Mouse (Mus musculus) midbrain, embryonic 13.5 days (tissue): Measurements from ENCODE around the gene Socs7. TPM values are rescaled to one million over a fixed set of nuclear protein-coding genes. Genes with fewer than 3 reads are reported as not detected.

Experiments
- ATAC-seq: fragments of 200-750 bp; cut with Nextera tagmentation; 2 replicates; pipeline ENCODE4 v1.8.0; 2017; ENCODE audit warnings: mild to moderate bottlenecking, moderate TSS enrichment, moderate library complexity
- H3K27ac ChIP-seq: fragments of 300-500 bp; sonication (generic); 2 replicates; pipeline ENCODE4 v1.5.1; 2015; ENCODE audit warnings: inconsistent platforms, mild to moderate bottlenecking, moderate library complexity
- H3K27me3 ChIP-seq: fragments of 300-500 bp; sonication (generic); 2 replicates; pipeline ENCODE4 v1.6.1; 2015; ENCODE audit warnings: mild to moderate bottlenecking, inconsistent platforms
- H3K36me3 ChIP-seq: fragments of 300-500 bp; sonication (generic); 2 replicates; pipeline ENCODE4 v1.6.1; 2015; ENCODE audit warnings: mild to moderate bottlenecking, inconsistent platforms
- H3K4me1 ChIP-seq: fragments of 300-500 bp; sonication (generic); replicated peaks from 2 replicates; pipeline ENCODE4 v1.6.1; 2015; ENCODE audit warnings: inconsistent platforms
- H3K4me2 ChIP-seq: fragments of 300-500 bp; sonication (generic); replicated peaks from 2 replicates; pipeline ENCODE4 v1.6.1; 2015; ENCODE audit warnings: moderate library complexity, mild to moderate bottlenecking, inconsistent platforms
- H3K4me3 ChIP-seq: fragments of 300-500 bp; sonication (generic); replicated peaks from 2 replicates; pipeline ENCODE4 v1.5.1; 2015; ENCODE audit warnings: mild to moderate bottlenecking, inconsistent platforms
- H3K9ac ChIP-seq: fragments of 300-500 bp; sonication (generic); replicated peaks from 2 replicates; pipeline ENCODE4 v1.6.1; 2015; ENCODE audit warnings: mild to moderate bottlenecking, inconsistent platforms
- H3K9me3 ChIP-seq: fragments of 300-500 bp; sonication (generic); 2 replicates; pipeline ENCODE4 v1.6.1; 2016; ENCODE audit warnings: mild to moderate bottlenecking, inconsistent platforms
- WGBS: fragments of 180-500 bp; shearing (Covaris S2); methylation state at CpG from one replicate; pipeline ENCODE4 v1.1.7; 2015; 5-methylcytosine and 5-hydroxymethylcytosine counted together
- polyA plus RNA-seq: library from polyadenylated mRNA; unstranded; fragments of >200 nt; fragmentation: Nextera tagmentation; extraction: Ambion mirVana; gene quantifications from 2 replicates; pipeline ENCODE4 v1.2.1, GENCODE M21; 2015

The Socs7 gene
- polyA plus RNA-seq, 1 experiment from 2014 or later = 9.4 TPM

- ATAC-seq = no peak
- Histone ChIP-seq H3K9me3 (no peaks in the 10 kb centered on the region), H3K27ac (no peak overlapping the region), H3K36me3 (peaks cover 35% of the 10 kb centered on the region), H3K27me3 (no peaks in the 10 kb centered on the region), H3K9ac (0 out of 2 replicates have a peak overlapping the region, but pooled peaks have one; percentile 1), H3K4me2 (no peak overlapping the region), H3K4me3 (no peak overlapping the region), H3K4me1 (no peaks in the 10 kb centered on the region)
- 78% methylated on average over 12 of the region's 12 CpGs for WGBS
Measured at GRCm38 (mm10) chr11:97331231-97332190, 30.8 kb upstream of the Socs7 start.

DNA sequence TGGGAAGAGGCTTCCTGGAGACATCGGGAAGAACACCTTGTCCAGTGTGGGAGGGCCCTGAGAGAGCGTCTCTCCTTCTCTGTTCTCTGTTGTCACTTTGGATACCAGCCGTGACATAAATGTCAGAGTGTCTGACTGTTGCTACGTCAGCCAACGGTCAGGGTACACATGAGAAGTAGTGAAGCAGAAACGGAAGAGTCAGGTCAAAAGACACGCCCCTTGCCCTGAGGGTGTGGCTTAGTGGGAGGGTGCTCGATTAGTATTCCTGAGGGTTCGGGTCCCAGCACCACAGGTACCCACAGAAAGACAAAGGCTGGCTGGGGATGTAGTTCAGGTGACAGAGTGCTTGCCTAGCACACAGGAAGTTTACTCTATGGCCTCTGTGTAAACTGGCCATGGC lies 29.3 kb upstream of the Socs7 start:
- no peak for ATAC-seq
- H3K27me3 ChIP-seq = peaks cover 4% of the 10 kb centered on the region; the same call in 1 of the 2 replicates
- no peak overlapping the region for H3K9ac ChIP-seq
- no peak overlapping the region for H3K4me3 ChIP-seq
- H3K27ac ChIP-seq = no peak overlapping the region
- no peaks in the 10 kb centered on the region for H3K4me1 ChIP-seq
- H3K4me2 ChIP-seq = no peak overlapping the region
- no peaks in the 10 kb centered on the region for H3K9me3 ChIP-seq
- peaks cover 25% of the 10 kb centered on the region for H3K36me3 ChIP-seq
- WGBS = 54% methylated on average over 9 of the region's 9 CpGs

GRCm38 (mm10) chr11:97333896-97334295 lies 28.5 kb upstream of the Socs7 start:
- no peak overlapping the region for H3K9ac ChIP-seq
- H3K4me1 ChIP-seq = 0 out of 2 replicates have a peak, but pooled peaks cover 3% of the 10 kb centered on the region
- H3K9me3 ChIP-seq = no peaks in the 10 kb centered on the region
- H3K4me2 ChIP-seq = no peak overlapping the region
- no peak for ATAC-seq
- H3K27me3 ChIP-seq = peaks cover 9% of the 10 kb centered on the region; the same call in 1 of the 2 replicates
- 67% methylated on average over 1 of the region's 1 CpGs for WGBS
- H3K4me3 ChIP-seq = no peak overlapping the region
- H3K27ac ChIP-seq = no peak overlapping the region
- H3K36me3 ChIP-seq = peaks cover 19% of the 10 kb centered on the region

- WGBS = 91% methylated on average over 9 of the region's 9 CpGs
- no peak for ATAC-seq
Measured at GRCm38 (mm10) chr11:97334400-97334799, 28.0 kb upstream of the Socs7 start.

DNA sequence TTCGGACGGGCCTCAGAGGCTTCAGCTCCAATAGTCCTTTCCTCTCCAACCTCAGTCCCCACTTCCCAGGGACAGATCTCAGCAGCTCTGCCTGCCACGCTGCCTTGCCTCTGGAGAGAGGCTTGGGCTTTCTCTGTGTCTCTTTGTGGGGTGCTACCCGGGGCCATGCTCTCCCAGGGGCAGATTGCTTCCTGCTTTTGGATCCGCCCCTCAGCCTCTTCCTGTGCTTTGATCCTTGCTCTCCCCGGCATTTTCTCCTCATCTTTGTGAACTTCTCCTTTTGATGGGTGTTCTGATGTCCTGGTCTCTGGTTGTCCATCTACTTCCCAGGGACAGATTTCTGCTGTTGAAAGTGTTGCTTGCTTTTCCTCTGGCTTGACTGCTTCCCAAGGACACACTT lies 26.1 kb upstream of the Socs7 start:
- Histone ChIP-seq H3K9ac (no peak overlapping the region), H3K9me3 (no peaks in the 10 kb centered on the region), H3K36me3 (0 out of 2 replicates have a peak, but pooled peaks cover 4% of the 10 kb centered on the region), H3K27me3 (peaks cover 9% of the 10 kb centered on the region; the same call in 1 of the 2 replicates), H3K4me1 (0 out of 2 replicates have a peak, but pooled peaks cover 3% of the 10 kb centered on the region), H3K27ac (no peak overlapping the region), H3K4me3 (no peak overlapping the region), H3K4me2 (no peak overlapping the region)
- no peak for ATAC-seq
- 56% methylated on average over 6 of the region's 6 CpGs for WGBS

More at GRCm38 (mm10) chr11:97334400-97334799, 28.0 kb upstream of the Socs7 start:
- Histone ChIP-seq H3K9ac (no peak overlapping the region), H3K4me2 (no peak overlapping the region), H3K27me3 (peaks cover 9% of the 10 kb centered on the region; the same call in 1 of the 2 replicates), H3K27ac (no peak overlapping the region), H3K9me3 (no peaks in the 10 kb centered on the region), H3K36me3 (peaks cover 14% of the 10 kb centered on the region), H3K4me1 (0 out of 2 replicates have a peak, but pooled peaks cover 3% of the 10 kb centered on the region), H3K4me3 (no peak overlapping the region)

DNA sequence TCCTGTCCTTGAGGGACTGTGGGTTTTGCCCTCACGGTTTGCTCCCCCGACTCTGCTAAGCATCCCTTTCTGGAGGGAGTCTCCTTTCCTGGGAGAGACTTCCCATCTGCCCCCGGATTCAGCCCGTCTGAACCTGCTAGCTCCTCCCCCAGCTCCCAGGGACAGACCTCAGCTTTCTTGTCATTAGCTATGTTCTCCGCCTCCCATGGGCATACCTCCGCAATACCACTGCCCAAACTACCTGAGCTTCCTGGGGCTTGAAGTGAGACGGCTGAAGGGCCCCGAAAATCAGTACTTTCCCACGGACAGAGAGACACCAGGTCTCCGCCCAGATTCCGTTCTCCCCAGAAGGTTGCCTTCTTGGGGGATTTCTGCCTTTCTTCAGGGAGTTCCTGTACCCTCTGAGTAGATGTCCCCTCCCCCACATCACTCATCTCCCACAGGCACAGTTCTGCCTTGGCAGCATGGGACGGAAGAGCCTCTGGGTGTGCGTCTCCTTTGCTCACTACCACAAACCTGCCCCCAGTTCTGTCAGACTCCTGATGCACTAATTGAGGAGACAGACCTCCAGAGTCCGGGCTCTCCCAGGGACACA lies 25.5 kb upstream of the Socs7 start:
- no peak overlapping the region for H3K27ac ChIP-seq
- 0 out of 2 replicates have a peak, but pooled peaks cover 3% of the 10 kb centered on the region for H3K4me1 ChIP-seq
- H3K27me3 ChIP-seq = peaks cover 9% of the 10 kb centered on the region; the same call in 1 of the 2 replicates
- 0 out of 2 replicates have a peak, but pooled peaks cover 1% of the 10 kb centered on the region for H3K36me3 ChIP-seq
- no peak overlapping the region for H3K9ac ChIP-seq
- H3K4me3 ChIP-seq = no peak overlapping the region
- H3K9me3 ChIP-seq = no peaks in the 10 kb centered on the region
- ATAC-seq = no peak
- 66% methylated on average over 14 of the region's 14 CpGs for WGBS
- H3K4me2 ChIP-seq = no peak overlapping the region

GRCm38 (mm10) chr11:97337363-97337762 lies 25.0 kb upstream of the Socs7 start:
- Histone ChIP-seq H3K9ac (no peak overlapping the region), H3K4me2 (no peak overlapping the region), H3K27me3 (peaks cover 11% of the 10 kb centered on the region; the same call in 1 of the 2 replicates), H3K36me3 (no peaks in the 10 kb centered on the region), H3K4me1 (0 out of 2 replicates have a peak, but pooled peaks cover 3% of the 10 kb centered on the region), H3K4me3 (no peak overlapping the region), H3K9me3 (no peaks in the 10 kb centered on the region), H3K27ac (no peak overlapping the region)
- ATAC-seq = no peak
- 92% methylated on average over 12 of the region's 12 CpGs for WGBS

- no peak overlapping the region for H3K4me2 ChIP-seq
- H3K4me3 ChIP-seq = no peak overlapping the region
- H3K4me1 ChIP-seq = 0 out of 2 replicates have a peak, but pooled peaks cover 3% of the 10 kb centered on the region
- WGBS = 53% methylated on average over 21 of the region's 21 CpGs
- H3K9ac ChIP-seq = no peak overlapping the region
- no peaks in the 10 kb centered on the region for H3K36me3 ChIP-seq
- ATAC-seq = no peak
- peaks cover 14% of the 10 kb centered on the region; the same call in 1 of the 2 replicates for H3K27me3 ChIP-seq
- H3K9me3 ChIP-seq = no peaks in the 10 kb centered on the region
- no peak overlapping the region for H3K27ac ChIP-seq
Measured at GRCm38 (mm10) chr11:97338302-97338976, 23.9 kb upstream of the Socs7 start.

DNA sequence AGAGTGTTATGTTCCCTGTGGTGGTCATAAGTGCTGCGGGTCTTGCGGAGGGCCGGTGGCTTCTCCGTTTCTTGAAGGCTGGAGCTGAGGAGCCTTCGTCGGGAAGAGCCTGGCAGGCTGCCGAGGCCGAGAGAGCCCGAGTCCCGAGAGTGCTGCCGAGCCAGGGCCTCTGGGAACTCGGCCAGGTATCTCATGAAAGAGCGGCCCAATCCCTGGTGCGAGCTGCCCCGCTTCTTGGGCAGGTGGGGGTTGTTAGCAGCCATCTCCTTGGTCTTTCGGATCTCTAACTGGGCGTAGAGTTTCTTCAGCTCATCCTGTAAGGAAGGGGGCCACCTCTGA lies 23.4 kb upstream of the Socs7 start:
- H3K4me1 ChIP-seq = 0 out of 2 replicates have a peak, but pooled peaks cover 3% of the 10 kb centered on the region
- H3K9me3 ChIP-seq = no peaks in the 10 kb centered on the region
- no peak overlapping the region for H3K9ac ChIP-seq
- no peak overlapping the region for H3K4me3 ChIP-seq
- WGBS = 44% methylated on average over 17 of the region's 17 CpGs
- H3K36me3 ChIP-seq = no peaks in the 10 kb centered on the region
- H3K27me3 ChIP-seq = peaks cover 16% of the 10 kb centered on the region; the same call in 1 of the 2 replicates
- ATAC-seq = no peak
- H3K4me2 ChIP-seq = no peak overlapping the region
- no peak overlapping the region for H3K27ac ChIP-seq

DNA sequence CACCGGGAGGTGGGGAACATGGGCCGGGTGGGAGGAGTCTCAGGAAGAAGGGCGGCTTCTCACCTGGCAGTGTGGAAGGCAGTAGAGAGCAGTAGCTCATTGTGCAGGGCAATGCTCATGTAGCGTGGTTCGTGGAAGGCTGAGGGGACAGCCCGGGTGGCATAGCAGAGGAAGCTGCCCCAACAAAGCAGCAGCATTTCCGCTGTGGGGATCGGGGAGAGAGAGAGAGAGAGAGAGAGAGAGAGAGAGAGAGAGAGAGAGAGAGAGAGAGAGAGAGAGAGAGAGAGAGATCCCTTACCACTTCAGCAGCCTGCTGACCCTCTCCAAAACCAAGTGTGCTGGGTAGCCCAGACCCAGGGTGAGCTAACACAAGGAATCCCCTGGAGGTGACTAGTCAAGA lies 19.2 kb upstream of the Socs7 start:
- WGBS = 37% methylated on average over 7 of the region's 8 CpGs
- no peak overlapping the region for H3K9ac ChIP-seq
- H3K4me2 ChIP-seq = no peak overlapping the region
- H3K27ac ChIP-seq = no peak overlapping the region
- H3K4me1 ChIP-seq = 0 out of 2 replicates have a peak, but pooled peaks cover 3% of the 10 kb centered on the region
- H3K36me3 ChIP-seq = no peaks in the 10 kb centered on the region
- no peaks in the 10 kb centered on the region for H3K9me3 ChIP-seq
- no peak overlapping the region for H3K4me3 ChIP-seq
- ATAC-seq = no peak
- H3K27me3 ChIP-seq = peaks cover 12% of the 10 kb centered on the region; the same call in 1 of the 2 replicates

DNA sequence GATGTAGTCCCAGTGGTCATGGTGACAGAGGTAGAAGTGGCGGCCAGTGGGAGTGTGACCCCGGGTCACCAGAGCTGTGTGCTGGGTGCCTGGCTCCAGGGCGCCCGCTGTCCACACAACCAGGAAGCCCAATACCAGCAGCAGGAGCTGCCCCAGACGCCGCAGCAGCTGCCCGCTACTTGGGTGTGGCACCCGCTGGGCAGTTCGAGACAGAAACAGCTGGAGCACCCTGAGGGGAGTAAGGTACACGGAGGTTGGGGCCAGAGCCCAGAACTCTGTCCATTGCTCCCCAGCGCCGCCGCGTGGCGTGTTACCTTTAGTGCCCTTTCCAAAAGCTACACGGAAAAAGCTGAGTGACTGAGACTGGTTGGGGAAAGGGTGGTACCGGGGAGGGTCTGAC lies 18.7 kb upstream of the Socs7 start:
- Histone ChIP-seq H3K4me3 (no peak overlapping the region), H3K27me3 (peaks cover 8% of the 10 kb centered on the region; the same call in 1 of the 2 replicates), H3K9ac (no peak overlapping the region), H3K36me3 (no peaks in the 10 kb centered on the region), H3K27ac (no peak overlapping the region), H3K4me1 (0 out of 2 replicates have a peak, but pooled peaks cover 2% of the 10 kb centered on the region), H3K9me3 (no peaks in the 10 kb centered on the region), H3K4me2 (no peak overlapping the region)
- 27% methylated on average over 17 of the region's 17 CpGs for WGBS
- ATAC-seq = no peak
